Mouse (Mus musculus) testis, adult 2 months (tissue): ENCODE measurements around the gene Vamp8. TPM values are rescaled to one million over a fixed set of nuclear protein-coding genes. Genes with fewer than 3 reads are reported as not detected.
A peak's percentile ranks its signal among the peaks of the same experiment; 100 is the strongest.

ENCODE experiments used
- H3K27ac ChIP-seq: fragments of 200-500 bp; 2 replicates; pipeline ENCODE4 v1.5.1; 2012; ENCODE audit warnings: low read depth, low read length; ENCODE audit not compliant: control insufficient read depth, insufficient read depth
- H3K27me3 ChIP-seq: fragments of 200-500 bp; 2 replicates; pipeline ENCODE4 v1.6.1; 2012; ENCODE audit warnings: mild to moderate bottlenecking, low read length, moderate library complexity; ENCODE audit not compliant: control insufficient read depth, insufficient read depth
- H3K36me3 ChIP-seq: fragments of 200-500 bp; 2 replicates; pipeline ENCODE4 v1.6.1; 2012; ENCODE audit warnings: mild to moderate bottlenecking, low read length; ENCODE audit not compliant: control insufficient read depth, insufficient read depth
- H3K4me1 ChIP-seq: fragments of 200-500 bp; 2 replicates; pipeline ENCODE4 v1.6.1; 2012; ENCODE audit warnings: low read length; ENCODE audit not compliant: control insufficient read depth, insufficient read depth
- H3K4me3 ChIP-seq: fragments of 200-500 bp; 2 replicates; pipeline ENCODE4 v1.5.1; 2012; ENCODE audit warnings: low read depth, mild to moderate bottlenecking, low read length, moderate library complexity, mixed read lengths; ENCODE audit not compliant: control insufficient read depth
- CTCF ChIP-seq: fragments of 200-500 bp; IDR thresholded peaks from 2 replicates; pipeline ENCODE4 v1.5.1; 2012; ENCODE audit warnings: low read depth, mild to moderate bottlenecking, inconsistent platforms, low read length, moderate library complexity; ENCODE audit not compliant: control insufficient read depth, insufficient read depth, insufficient replicate concordance
- POLR2A ChIP-seq: fragments of 200-500 bp; IDR thresholded peaks from 2 replicates; pipeline ENCODE4 v1.6.1; 2012; ENCODE audit warnings: low read depth, mild to moderate bottlenecking, inconsistent platforms, low read length, moderate library complexity; ENCODE audit not compliant: control insufficient read depth
- polyA plus RNA-seq: library from polyadenylated mRNA; depleted of rRNA; stranded (reverse); fragments of >200 nt; gene quantifications from 2 replicates; pipeline ENCODE4 v1.2.3, GENCODE M21; 2012

Vamp8 gene
- polyA plus RNA-seq, 1 experiment, result 14.8 TPM

- no peaks in the 10 kb centered on the region for H3K36me3 ChIP-seq
- H3K4me3 ChIP-seq, result no peak overlapping the region
- TF ChIP-seq CTCF, result no peak
- no peak for TF ChIP-seq POLR2A
- peaks cover 19% of the 10 kb centered on the region for H3K4me1 ChIP-seq
- no peaks in the 10 kb centered on the region for H3K27me3 ChIP-seq
- H3K27ac ChIP-seq, result no peak overlapping the region
These were observed 3.9 kb downstream of the Vamp8 start for GRCm38 (mm10) chr6:72386561-72386960.

- Histone ChIP-seq H3K4me3 (no peak overlapping the region), H3K36me3 (no peaks in the 10 kb centered on the region), H3K27me3 (peaks cover 1% of the 10 kb centered on the region; the same call in 1 of the 2 replicates), H3K27ac (no peak overlapping the region), H3K4me1 (peaks cover 11% of the 10 kb centered on the region)
- no peak for TF ChIP-seq CTCF
- no peak for TF ChIP-seq POLR2A
These were observed 5.2 kb downstream of the Vamp8 start for GRCm38 (mm10) chr6:72385258-72385657.

GRCm38 (mm10) chr6:72383952-72384351, 6.6 kb downstream of the Vamp8 start:
- Histone ChIP-seq H3K4me1 (peaks cover 10% of the 10 kb centered on the region), H3K27me3 (peaks cover 2% of the 10 kb centered on the region; the same call in 1 of the 2 replicates), H3K36me3 (no peaks in the 10 kb centered on the region), H3K4me3 (no peak overlapping the region), H3K27ac (no peak overlapping the region)
- TF ChIP-seq CTCF, result no peak
- no peak for TF ChIP-seq POLR2A

GRCm38 (mm10) chr6:72383142-72383820, 7.2 kb downstream of the Vamp8 start:
- H3K4me3 ChIP-seq, result no peak overlapping the region
- no peak for TF ChIP-seq CTCF
- TF ChIP-seq POLR2A, result no peak

DNA sequence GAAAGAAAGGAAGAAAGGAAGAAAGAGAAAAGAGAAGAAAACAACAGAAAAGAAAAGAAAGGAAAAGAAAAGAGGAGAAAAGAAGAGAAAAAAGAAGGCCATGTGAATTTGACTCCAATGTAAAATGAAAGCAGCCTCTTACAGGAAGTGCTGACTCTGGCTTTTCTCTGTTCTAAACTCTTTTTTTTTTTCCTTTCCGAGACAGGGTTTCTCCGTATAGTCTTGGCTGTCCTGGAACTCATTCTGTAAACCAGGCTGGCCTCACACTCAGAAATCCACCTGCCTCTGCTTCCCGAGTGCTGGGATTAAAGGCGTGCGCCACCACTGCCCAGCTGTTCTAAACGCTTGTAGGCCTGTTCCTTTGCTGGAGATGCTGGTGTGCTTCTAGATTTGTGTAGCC, 8.0 kb downstream of the Vamp8 start:
- H3K4me1 ChIP-seq, result peaks cover 10% of the 10 kb centered on the region
- peaks cover 2% of the 10 kb centered on the region; the same call in 1 of the 2 replicates for H3K27me3 ChIP-seq
- no peak for TF ChIP-seq POLR2A
- no peak for TF ChIP-seq CTCF
- H3K36me3 ChIP-seq, result no peaks in the 10 kb centered on the region
- no peak overlapping the region for H3K4me3 ChIP-seq
- H3K27ac ChIP-seq, result no peak overlapping the region

More at GRCm38 (mm10) chr6:72383142-72383820, 7.2 kb downstream of the Vamp8 start:
- no peaks in the 10 kb centered on the region for H3K36me3 ChIP-seq
- peaks cover 10% of the 10 kb centered on the region for H3K4me1 ChIP-seq
- H3K27ac ChIP-seq, result no peak overlapping the region
- H3K27me3 ChIP-seq, result peaks cover 2% of the 10 kb centered on the region; the same call in 1 of the 2 replicates

- H3K4me1 ChIP-seq, result peaks cover 10% of the 10 kb centered on the region
- TF ChIP-seq CTCF, result no peak
- TF ChIP-seq POLR2A, result no peak; the same call in 1 of the 2 replicates
- H3K36me3 ChIP-seq, result no peaks in the 10 kb centered on the region
- H3K27me3 ChIP-seq, result peaks cover 2% of the 10 kb centered on the region; the same call in 1 of the 2 replicates
- peak within 1 kb of the TSS; percentile 76 for H3K27ac ChIP-seq
- peak within 1 kb of the TSS; percentile 88 for H3K4me3 ChIP-seq
These were observed 10.3 kb downstream of the Vamp8 start, which contains the start of gene Vamp5 for GRCm38 (mm10) chr6:72380131-72380770. TSS of gene Vamp5 (minus strand) at chr6:72380468.

DNA sequence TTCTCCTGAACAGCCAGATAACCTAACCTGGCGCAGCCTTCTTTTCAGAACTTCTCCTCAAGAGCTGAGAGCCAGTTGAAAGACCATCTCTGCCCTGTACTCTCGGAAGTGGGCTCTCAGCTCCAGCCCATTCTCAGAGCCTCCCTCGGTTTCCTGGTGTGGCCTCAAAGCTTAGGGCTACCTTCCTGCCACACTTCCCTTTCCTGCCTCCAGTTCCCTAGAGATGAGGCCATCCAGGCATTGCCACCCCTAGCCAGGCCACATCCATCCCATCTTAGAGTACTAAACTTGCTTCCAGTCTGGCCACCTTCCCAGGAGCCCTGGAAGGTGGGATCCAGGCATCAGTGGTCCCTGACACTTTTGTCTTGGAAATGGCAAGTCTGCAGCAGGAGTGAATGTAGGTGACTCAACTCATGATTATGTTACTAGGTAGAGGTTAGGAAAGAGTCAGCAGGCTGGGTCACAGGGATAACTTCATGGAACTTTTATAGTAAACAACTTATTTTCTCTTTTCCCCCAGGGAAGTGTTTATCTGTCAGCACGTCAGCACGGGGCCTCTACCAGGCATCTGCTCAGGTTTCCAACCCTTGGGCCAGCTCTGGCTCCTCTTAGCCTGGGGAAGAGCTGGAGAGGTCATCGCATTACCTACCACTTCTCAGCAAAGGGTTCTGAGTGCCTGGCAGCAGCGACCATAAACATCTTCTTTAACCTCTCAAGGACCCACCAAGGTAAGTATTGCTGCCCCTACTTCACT, 10.9 kb downstream of the Vamp8 start:
- peak overlapping the region; percentile 88 for H3K4me3 ChIP-seq
- peak overlapping the region; percentile 76 for H3K27ac ChIP-seq
- no peaks in the 10 kb centered on the region for H3K36me3 ChIP-seq
- H3K27me3 ChIP-seq, result peaks cover 2% of the 10 kb centered on the region; the same call in 1 of the 2 replicates
- TF ChIP-seq CTCF (no peak), POLR2A (no peak)
- H3K4me1 ChIP-seq, result peaks cover 10% of the 10 kb centered on the region
